Mouse (Mus musculus) midbrain, embryonic 11.5 days (tissue): ENCODE data around the gene Lrrc55. TPM values are rescaled to one million over a fixed set of nuclear protein-coding genes. Genes with fewer than 3 reads are reported as not detected.

Source experiments
- ATAC-seq: fragments of 200-750 bp; cut with Nextera tagmentation; 2 replicates; pipeline ENCODE4 v1.8.0; 2017; ENCODE audit warnings: moderate TSS enrichment, moderate library complexity; ENCODE audit not compliant: low FRiP score
- DNase-seq: peaks from one replicate; pipeline ENCODE4 v3.0.0; 2015; ENCODE audit warnings: low spot score; ENCODE audit errors: missing footprints
- H3K27ac ChIP-seq: fragments of 300-500 bp; sonication (generic); 2 replicates; pipeline ENCODE4 v1.5.1; 2014; ENCODE audit warnings: low read depth, low read length
- H3K27me3 ChIP-seq: fragments of 300-500 bp; sonication (generic); 2 replicates; pipeline ENCODE4 v1.6.1; 2014; ENCODE audit warnings: mild to moderate bottlenecking, low read length, moderate library complexity, mixed read lengths; ENCODE audit not compliant: control insufficient read depth, insufficient read depth
- H3K36me3 ChIP-seq: fragments of 300-500 bp; sonication (generic); 2 replicates; pipeline ENCODE4 v1.6.1; 2014; ENCODE audit warnings: mild to moderate bottlenecking, low read length, moderate library complexity, mixed read lengths; ENCODE audit not compliant: control insufficient read depth, insufficient read depth
- H3K4me1 ChIP-seq: fragments of 300-500 bp; sonication (generic); 2 replicates; pipeline ENCODE4 v1.6.1; 2014; ENCODE audit warnings: low read length; ENCODE audit not compliant: control insufficient read depth, insufficient read depth
- H3K4me2 ChIP-seq: fragments of 300-500 bp; sonication (generic); 2 replicates; pipeline ENCODE4 v1.6.1; 2014; ENCODE audit warnings: mild to moderate bottlenecking, moderate library complexity
- H3K4me3 ChIP-seq: fragments of 300-500 bp; sonication (generic); 2 replicates; pipeline ENCODE4 v1.5.1; 2014; ENCODE audit warnings: low read depth, low read length
- H3K9ac ChIP-seq: fragments of 300-500 bp; sonication (generic); 2 replicates; pipeline ENCODE4 v1.6.1; 2014; ENCODE audit warnings: low read length
- H3K9me3 ChIP-seq: fragments of 300-500 bp; sonication (generic); 2 replicates; pipeline ENCODE4 v1.6.1; 2016; ENCODE audit warnings: low read length; ENCODE audit not compliant: control insufficient read depth
- WGBS: fragments of 180-500 bp; shearing (Covaris S2); extraction: QIAGEN DNeasy Blood & Tissue Kit; methylation state at CpG from one replicate; pipeline ENCODE4 v1.1.7; 2014; 5-methylcytosine and 5-hydroxymethylcytosine counted together
- polyA plus RNA-seq: library from polyadenylated mRNA; unstranded; fragments of >200 nt; fragmentation: Nextera tagmentation; extraction: Ambion mirVana; gene quantifications from 2 replicates; pipeline ENCODE4 v1.2.1, GENCODE M21; 2014

Gene Lrrc55
- polyA plus RNA-seq, 1 experiment from 2014 or later = 1.2 TPM

DNA sequence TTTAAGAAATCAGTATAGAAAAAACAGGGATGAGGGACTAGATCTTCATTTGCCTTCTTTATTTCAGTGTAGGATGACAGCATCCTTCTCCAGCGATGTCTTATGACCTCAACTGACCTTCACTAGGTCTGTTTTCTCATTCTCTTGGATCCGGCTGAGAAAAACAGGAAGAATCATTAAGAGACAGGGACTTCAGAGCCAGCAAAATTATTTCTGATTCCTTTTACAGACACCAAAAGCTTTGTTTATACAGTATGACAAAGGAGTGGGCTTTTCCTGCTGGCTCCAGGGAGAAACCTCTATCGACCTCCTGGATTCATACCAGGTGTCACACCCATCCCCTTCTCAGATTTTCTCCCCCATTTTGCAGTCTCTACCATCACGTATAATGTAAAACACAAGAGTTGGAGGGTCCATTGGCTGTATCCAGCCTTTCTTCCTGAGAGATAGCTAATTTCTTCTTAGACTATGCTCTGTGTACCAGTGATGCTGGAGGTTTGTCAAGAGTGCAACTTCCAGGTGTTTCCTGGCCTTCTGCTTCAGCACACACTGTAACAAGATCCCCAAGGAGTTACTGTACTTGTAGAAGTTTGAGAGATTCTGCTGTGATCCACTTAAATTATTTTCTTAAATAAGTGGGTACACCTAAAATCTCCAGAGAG lies 18.7 kb downstream of the Lrrc55 start:
- no peak for DNase-seq
- Histone ChIP-seq H3K4me2 (no peak overlapping the region), H3K9me3 (no peaks in the 10 kb centered on the region), H3K9ac (no peak overlapping the region), H3K27ac (no peak overlapping the region), H3K36me3 (no peaks in the 10 kb centered on the region), H3K4me1 (no peaks in the 10 kb centered on the region), H3K27me3 (no peaks in the 10 kb centered on the region), H3K4me3 (no peak overlapping the region)
- ATAC-seq = no peak
- 74% methylated on average over 4 of the region's 4 CpGs for WGBS

DNA sequence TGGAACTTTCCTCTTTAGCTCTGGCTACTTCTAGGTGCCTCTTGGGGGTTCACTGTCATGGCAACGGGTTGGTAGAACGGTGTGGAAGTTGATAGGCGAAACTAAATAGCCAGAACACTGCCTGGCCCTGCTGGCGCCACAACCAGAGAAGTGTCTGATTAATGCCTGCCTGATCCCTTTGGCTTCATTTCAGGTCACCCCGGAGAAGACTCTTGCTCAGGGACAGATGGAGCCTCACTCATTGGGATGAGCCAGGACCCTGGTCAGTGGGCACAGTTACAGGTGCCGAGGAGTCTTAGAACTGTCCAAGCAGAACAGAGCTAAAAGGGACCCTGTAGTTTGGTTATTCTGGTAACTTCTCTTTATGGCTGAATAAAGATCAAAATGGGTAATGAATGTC lies 23.5 kb downstream of the Lrrc55 start:
- no peaks in the 10 kb centered on the region for H3K9me3 ChIP-seq
- H3K27ac ChIP-seq = no peak overlapping the region
- no peak for DNase-seq
- no peak overlapping the region for H3K4me3 ChIP-seq
- no peaks in the 10 kb centered on the region for H3K4me1 ChIP-seq
- no peak overlapping the region for H3K4me2 ChIP-seq
- WGBS = 83% methylated on average over 6 of the region's 6 CpGs
- no peaks in the 10 kb centered on the region for H3K36me3 ChIP-seq
- no peak for ATAC-seq
- no peaks in the 10 kb centered on the region for H3K27me3 ChIP-seq
- no peak overlapping the region for H3K9ac ChIP-seq

DNA sequence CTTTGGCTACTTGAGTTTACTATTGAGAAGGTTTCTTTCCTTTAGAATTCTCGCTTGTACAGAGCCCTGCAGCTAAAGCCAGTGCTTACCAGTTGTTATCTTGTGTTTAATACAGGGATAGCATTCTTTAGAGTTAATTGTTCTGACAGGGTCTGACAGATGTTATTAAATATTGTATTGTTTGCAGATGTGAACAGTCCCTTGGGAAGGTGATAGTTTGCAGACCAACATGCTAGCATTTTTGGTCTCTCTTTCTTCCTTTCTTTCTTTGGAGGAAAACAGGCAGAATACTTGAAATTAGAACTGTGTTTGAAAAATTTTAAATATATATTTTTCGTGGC lies 24.3 kb downstream of the Lrrc55 start:
- 75% methylated on average over 2 of the region's 2 CpGs for WGBS
- no peak overlapping the region for H3K4me2 ChIP-seq
- H3K27ac ChIP-seq = no peak overlapping the region
- H3K4me1 ChIP-seq = no peaks in the 10 kb centered on the region
- ATAC-seq (no peak), DNase-seq (no peak)
- H3K4me3 ChIP-seq = no peak overlapping the region
- no peaks in the 10 kb centered on the region for H3K9me3 ChIP-seq
- H3K27me3 ChIP-seq = no peaks in the 10 kb centered on the region
- no peak overlapping the region for H3K9ac ChIP-seq
- no peaks in the 10 kb centered on the region for H3K36me3 ChIP-seq

DNA sequence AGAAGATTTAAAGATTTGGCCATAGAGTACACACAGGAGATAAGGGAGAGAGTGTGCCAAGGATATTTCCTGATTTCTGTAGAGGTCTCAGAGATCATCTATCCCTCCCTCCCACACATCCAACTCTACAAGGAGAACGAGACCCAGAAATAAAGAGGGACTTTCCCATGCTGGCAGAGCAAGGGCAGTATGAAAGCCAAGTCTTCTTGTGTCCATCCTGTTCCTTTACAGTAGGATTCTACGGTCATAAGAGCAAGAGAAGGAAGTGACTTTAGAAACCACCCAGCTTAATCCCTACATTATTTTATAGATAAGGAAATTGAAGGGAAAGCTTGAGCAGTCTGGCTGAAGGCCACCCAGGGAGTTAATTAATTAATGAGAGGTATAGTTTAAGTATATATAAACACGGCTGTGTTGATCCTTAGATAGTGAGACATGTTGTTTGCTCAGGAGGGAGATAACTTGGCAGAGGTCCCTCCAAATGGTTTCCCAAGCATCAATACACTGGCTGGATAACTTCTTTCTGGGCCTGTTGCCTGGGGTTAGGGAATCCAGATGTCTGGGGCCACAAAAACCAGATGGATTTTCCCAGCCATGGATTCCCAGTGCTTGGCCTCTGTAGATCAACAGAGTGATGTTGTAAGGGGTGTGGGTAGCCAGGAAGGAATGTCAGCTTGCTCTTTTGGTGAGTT lies 24.8 kb downstream of the Lrrc55 start:
- Histone ChIP-seq H3K36me3 (no peaks in the 10 kb centered on the region), H3K9me3 (no peaks in the 10 kb centered on the region), H3K9ac (no peak overlapping the region), H3K4me2 (no peak overlapping the region), H3K4me1 (no peaks in the 10 kb centered on the region), H3K4me3 (no peak overlapping the region), H3K27me3 (no peaks in the 10 kb centered on the region), H3K27ac (no peak overlapping the region)
- ATAC-seq = no peak
- DNase-seq = no peak
- WGBS = 78% methylated on average over 3 of the region's 3 CpGs

DNA sequence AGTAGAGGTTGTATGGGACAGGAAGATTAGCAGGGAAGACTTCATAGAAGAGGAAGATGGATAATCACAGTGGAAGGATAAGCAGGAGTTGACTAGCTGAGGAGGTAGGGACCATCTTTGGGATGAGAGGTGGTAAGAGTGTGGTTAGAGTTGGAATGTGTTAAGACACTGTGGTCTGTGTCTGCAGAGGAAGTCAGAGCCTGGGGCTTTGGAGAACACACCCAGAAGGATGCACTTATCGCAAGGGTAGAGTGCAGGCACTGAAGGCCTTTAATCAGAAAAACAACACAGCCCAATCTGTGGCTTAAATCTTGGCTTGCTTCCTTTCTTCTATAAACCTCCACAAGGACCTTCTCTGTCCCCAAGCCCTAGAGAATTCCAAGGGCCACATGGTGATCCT lies 28.7 kb downstream of the Lrrc55 start:
- no peak for ATAC-seq
- DNase-seq = no peak

DNA sequence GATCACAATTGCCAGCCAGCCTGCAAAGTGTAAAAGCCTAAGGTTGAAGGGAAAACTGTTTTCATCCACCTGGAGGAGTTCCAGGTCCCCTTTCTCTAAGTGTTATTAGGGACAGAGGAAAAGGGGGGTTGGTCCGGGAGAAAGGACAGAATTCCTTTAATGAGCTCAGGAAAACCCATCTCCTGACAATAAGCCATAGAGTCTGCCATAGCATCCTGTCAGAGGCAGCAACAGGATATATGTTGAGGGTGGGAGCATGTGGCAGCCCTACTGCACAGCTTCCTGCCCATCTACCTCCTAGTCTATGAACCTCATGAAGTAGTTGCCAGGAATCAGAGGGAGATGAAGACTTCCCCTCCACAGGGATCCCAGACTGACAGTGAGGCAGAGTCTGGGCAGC lies 29.4 kb downstream of the Lrrc55 start:
- Histone ChIP-seq H3K27ac (no peak overlapping the region), H3K9ac (no peak overlapping the region), H3K4me1 (no peaks in the 10 kb centered on the region), H3K4me3 (no peak overlapping the region), H3K4me2 (no peak overlapping the region), H3K36me3 (no peaks in the 10 kb centered on the region), H3K27me3 (no peaks in the 10 kb centered on the region), H3K9me3 (no peaks in the 10 kb centered on the region)
- ATAC-seq (no peak), DNase-seq (no peak)
- WGBS = 76% methylated on average over 1 of the region's 1 CpGs

More for the DNA sequence above, 28.7 kb downstream of the Lrrc55 start:
- H3K4me3 ChIP-seq = no peak overlapping the region
- H3K36me3 ChIP-seq = no peaks in the 10 kb centered on the region
- no peaks in the 10 kb centered on the region for H3K27me3 ChIP-seq
- H3K4me1 ChIP-seq = no peaks in the 10 kb centered on the region
- H3K4me2 ChIP-seq = no peak overlapping the region
- H3K9ac ChIP-seq = no peak overlapping the region
- WGBS = 100% methylated on average over 1 of the region's 1 CpGs
- no peaks in the 10 kb centered on the region for H3K9me3 ChIP-seq
- H3K27ac ChIP-seq = no peak overlapping the region

DNA sequence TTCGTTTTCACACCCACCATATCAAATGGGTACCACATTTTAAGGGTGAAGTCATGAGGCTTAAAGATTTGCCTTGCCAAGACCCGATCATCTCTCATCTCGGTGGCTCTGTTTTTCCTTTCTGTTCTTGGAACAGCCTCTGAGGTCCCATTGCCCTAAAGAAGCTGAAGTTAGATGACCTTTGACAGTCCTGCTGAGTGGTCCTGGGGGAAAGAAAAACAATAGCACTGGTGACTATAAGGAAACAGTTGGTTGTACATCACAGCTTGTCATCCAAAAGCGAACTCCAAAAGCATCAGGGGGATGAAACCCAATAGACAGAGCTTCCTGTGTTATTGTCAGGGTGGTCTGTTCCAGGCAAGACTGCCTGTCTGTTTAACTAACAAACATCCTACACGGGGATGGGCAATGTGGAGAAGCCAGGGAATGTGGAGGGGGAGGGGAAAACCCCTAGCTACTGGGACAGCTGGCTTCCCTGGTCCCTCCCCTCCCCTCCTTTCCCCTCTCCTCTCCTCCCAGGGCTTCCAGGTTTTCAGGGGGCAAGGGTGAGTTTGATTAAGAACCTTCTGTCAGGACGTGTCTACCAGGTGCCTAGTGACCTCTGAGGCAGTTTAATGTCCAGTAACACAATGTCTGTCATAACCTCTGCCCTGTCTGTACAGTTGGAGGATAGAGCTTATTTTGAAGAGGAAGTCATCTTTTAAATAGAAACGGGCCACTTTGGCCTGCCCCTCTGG lies 33.5 kb downstream of the Lrrc55 start:
- ATAC-seq (no peak), DNase-seq (no peak)
- Histone ChIP-seq H3K36me3 (no peaks in the 10 kb centered on the region), H3K27ac (no peak overlapping the region), H3K4me1 (peaks cover 11% of the 10 kb centered on the region; the same call in 1 of the 2 replicates), H3K27me3 (no peaks in the 10 kb centered on the region), H3K9ac (no peak overlapping the region), H3K4me3 (no peak overlapping the region), H3K9me3 (no peaks in the 10 kb centered on the region), H3K4me2 (no peak overlapping the region)
- WGBS = 59% methylated on average over 7 of the region's 7 CpGs

DNA sequence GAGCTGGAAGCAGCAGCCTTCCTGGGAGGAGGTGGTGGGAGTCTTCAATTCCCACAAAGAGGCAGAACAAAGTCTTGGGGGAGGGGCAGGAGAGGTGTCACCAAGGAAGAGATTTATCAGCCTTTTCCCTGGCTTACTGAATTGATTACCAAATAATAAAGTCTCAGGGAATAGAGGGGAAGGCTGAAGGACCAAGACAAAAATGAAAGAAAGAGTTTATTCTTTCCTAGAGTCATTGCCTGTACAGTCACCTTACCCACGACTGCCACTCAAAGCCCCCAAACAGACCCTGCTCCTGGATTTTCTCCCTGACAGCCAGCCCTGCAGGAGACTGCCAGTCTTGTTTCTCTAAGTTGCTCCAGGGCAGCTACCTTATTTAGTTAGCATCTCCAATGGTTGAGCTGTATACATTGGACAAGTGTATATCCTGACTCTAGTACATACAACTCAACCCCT lies 35.3 kb downstream of the Lrrc55 start:
- H3K4me1 ChIP-seq = peaks cover 11% of the 10 kb centered on the region; the same call in 1 of the 2 replicates
- H3K4me3 ChIP-seq = no peak overlapping the region
- H3K36me3 ChIP-seq = no peaks in the 10 kb centered on the region
- H3K9me3 ChIP-seq = no peaks in the 10 kb centered on the region
- DNase-seq (peak; percentile 85), ATAC-seq (peak; percentile 67)
- H3K9ac ChIP-seq = no peak overlapping the region
- WGBS = 4% methylated on average over 1 of the region's 1 CpGs
- H3K27me3 ChIP-seq = no peaks in the 10 kb centered on the region
- H3K27ac ChIP-seq = no peak overlapping the region
- no peak overlapping the region for H3K4me2 ChIP-seq
